Mouse (Mus musculus): Measurements from ENCODE around the gene Zfp786. TPM values are rescaled to one million over a fixed set of nuclear protein-coding genes. Genes with fewer than 3 reads are reported as not detected.

The Zfp786 gene
- polyA plus RNA-seq, 1 experiment from 2014 or later, result 7.0 TPM

DNA sequence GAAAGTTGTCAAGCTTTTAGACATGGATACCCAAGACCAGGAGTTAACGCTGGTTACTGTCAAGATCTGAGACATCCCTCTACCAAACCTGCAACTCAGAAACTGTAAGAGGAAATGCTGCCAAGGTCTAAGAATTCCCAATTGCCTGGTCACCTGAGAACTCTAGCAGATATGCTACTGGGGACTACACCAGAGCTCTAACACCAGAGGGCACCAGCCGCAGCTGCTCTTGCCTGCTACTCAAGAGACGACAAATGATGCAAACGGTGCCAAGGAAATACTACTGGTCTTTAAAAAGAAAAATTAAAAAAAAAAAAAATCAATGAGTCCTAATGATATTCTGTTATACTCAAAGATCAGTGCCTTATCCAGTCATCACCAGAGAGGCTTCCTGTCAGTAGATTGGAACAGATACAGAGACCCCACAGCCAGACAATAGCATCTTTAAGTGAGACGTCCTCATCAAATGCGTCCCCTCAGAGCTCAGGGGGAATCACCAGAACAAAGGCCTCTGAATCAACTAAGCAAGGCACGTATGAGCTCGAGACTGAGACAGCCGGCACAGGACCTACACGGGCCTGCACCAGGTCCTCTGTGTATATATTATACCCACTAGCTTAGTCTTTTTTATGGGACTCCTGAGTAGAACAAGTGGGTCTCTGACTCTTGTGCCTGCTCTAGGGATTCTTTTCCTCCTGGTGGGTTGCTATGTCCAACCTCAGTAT, 36.4 kb downstream of the Zfp786 start:
- DNase-seq (ENCODE audit: low spot score, missing footprints), result peak; percentile 85
- Histone ChIP-seq H3K9ac (ENCODE audit: low read length) (no peak overlapping the region), H3K9me3 (ENCODE audit: control insufficient read depth, low read length) (no peaks in the 10 kb centered on the region), H3K27ac (ENCODE audit: low read depth, low read length) (peak overlapping the region; percentile 17; the same call in 1 of the 2 replicates), H3K4me1 (ENCODE audit: control insufficient read depth, insufficient read depth, low read length) (no peaks in the 10 kb centered on the region), H3K4me3 (ENCODE audit: low read depth, low read length) (no peak overlapping the region), H3K36me3 (ENCODE audit: control insufficient read depth, insufficient read depth, low read length) (peaks cover 30% of the 10 kb centered on the region), H3K4me2 (no peak overlapping the region), H3K27me3 (ENCODE audit: control insufficient read depth, insufficient read depth, low read length) (no peaks in the 10 kb centered on the region)
- WGBS, result 52% methylated on average over 10 of the region's 10 CpGs
- ATAC-seq (ENCODE audit: low FRiP score), result peak; percentile 71

GRCm38 (mm10) chr6:47793284-47793683, 37.4 kb downstream of the Zfp786 start:
- 84% methylated on average over 5 of the region's 5 CpGs for WGBS
- no peaks in the 10 kb centered on the region for H3K9me3 ChIP-seq (ENCODE audit: control insufficient read depth, low read length)
- ATAC-seq (ENCODE audit: low FRiP score), result no peak
- no peak for DNase-seq (ENCODE audit: low spot score, missing footprints)
- no peaks in the 10 kb centered on the region; the same call in 1 of the 2 replicates for H3K4me1 ChIP-seq (ENCODE audit: control insufficient read depth, insufficient read depth, low read length)
- no peaks in the 10 kb centered on the region for H3K27me3 ChIP-seq (ENCODE audit: control insufficient read depth, insufficient read depth, low read length)
- H3K36me3 ChIP-seq (ENCODE audit: control insufficient read depth, insufficient read depth, low read length), result peaks cover 27% of the 10 kb centered on the region
- no peak overlapping the region for H3K27ac ChIP-seq (ENCODE audit: low read depth, low read length)
- H3K9ac ChIP-seq (ENCODE audit: low read length), result no peak overlapping the region
- no peak overlapping the region for H3K4me2 ChIP-seq
- no peak overlapping the region for H3K4me3 ChIP-seq (ENCODE audit: low read depth, low read length)

- Histone ChIP-seq H3K4me2 (no peak overlapping the region), H3K27ac (ENCODE audit: low read depth, low read length) (no peak overlapping the region), H3K4me3 (ENCODE audit: low read depth, low read length) (no peak overlapping the region), H3K27me3 (ENCODE audit: control insufficient read depth, insufficient read depth, low read length) (no peaks in the 10 kb centered on the region), H3K9ac (ENCODE audit: low read length) (no peak overlapping the region), H3K36me3 (ENCODE audit: control insufficient read depth, insufficient read depth, low read length) (peaks cover 23% of the 10 kb centered on the region), H3K4me1 (ENCODE audit: control insufficient read depth, insufficient read depth, low read length) (no peaks in the 10 kb centered on the region; the same call in 1 of the 2 replicates), H3K9me3 (ENCODE audit: control insufficient read depth, low read length) (no peaks in the 10 kb centered on the region)
- WGBS, result 94% methylated on average over 2 of the region's 2 CpGs
- no peak for ATAC-seq (ENCODE audit: low FRiP score)
- no peak for DNase-seq (ENCODE audit: low spot score, missing footprints)
Measured at GRCm38 (mm10) chr6:47792533-47792932, 38.1 kb downstream of the Zfp786 start.

DNA sequence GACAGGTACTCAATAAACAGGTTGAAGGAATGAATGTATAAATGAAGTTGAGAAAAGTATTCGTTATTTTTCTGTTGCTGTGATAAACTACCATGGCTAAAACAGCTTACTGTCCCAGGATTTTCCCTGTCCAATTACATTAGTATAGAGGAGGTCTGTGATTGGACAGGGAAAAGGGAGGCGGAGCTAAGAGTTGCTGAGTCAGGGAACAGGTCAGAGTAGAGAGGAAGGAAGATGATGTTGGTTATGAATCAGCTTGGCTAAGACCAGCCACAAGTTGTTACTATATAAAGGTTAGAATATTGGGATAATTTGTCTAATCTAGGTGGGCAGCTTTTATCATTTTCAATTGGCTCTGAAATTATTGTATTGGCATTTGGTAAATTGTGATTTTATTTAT, 39.9 kb downstream of the Zfp786 start:
- Histone ChIP-seq H3K9ac (ENCODE audit: low read length) (no peak overlapping the region), H3K4me2 (no peak overlapping the region), H3K4me1 (ENCODE audit: control insufficient read depth, insufficient read depth, low read length) (no peaks in the 10 kb centered on the region; the same call in 1 of the 2 replicates), H3K27ac (ENCODE audit: low read depth, low read length) (no peak overlapping the region), H3K36me3 (ENCODE audit: control insufficient read depth, insufficient read depth, low read length) (peaks cover 8% of the 10 kb centered on the region), H3K4me3 (ENCODE audit: low read depth, low read length) (no peak overlapping the region), H3K27me3 (ENCODE audit: control insufficient read depth, insufficient read depth, low read length) (no peaks in the 10 kb centered on the region), H3K9me3 (ENCODE audit: control insufficient read depth, low read length) (no peaks in the 10 kb centered on the region)
- ATAC-seq (ENCODE audit: low FRiP score) (no peak), DNase-seq (ENCODE audit: low spot score, missing footprints) (no peak)
- 56% methylated on average over 2 of the region's 2 CpGs for WGBS

DNA sequence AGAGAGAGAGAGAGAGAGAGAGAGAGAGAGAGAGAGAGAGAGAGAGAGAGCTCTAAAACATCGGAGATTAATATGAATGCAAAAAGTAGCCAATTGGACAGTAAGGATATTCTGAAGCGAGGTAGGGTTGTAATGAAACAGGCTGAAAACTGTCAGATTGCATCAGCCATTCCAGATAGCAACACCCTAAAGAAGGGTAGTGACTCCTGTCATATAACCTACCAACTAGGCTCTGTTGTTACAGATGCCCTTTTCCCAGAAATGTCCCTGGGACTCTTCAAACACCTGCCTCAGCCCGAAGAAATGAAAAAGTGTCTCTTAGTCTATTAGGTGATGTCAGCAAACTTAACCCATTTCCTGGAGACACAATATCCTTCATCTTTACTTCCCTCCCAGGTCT, 41.8 kb downstream of the Zfp786 start:
- no peaks in the 10 kb centered on the region; the same call in 1 of the 2 replicates for H3K4me1 ChIP-seq (ENCODE audit: control insufficient read depth, insufficient read depth, low read length)
- no peaks in the 10 kb centered on the region for H3K27me3 ChIP-seq (ENCODE audit: control insufficient read depth, insufficient read depth, low read length)
- peak overlapping the region; percentile 29 for H3K4me3 ChIP-seq (ENCODE audit: low read depth, low read length)
- H3K27ac ChIP-seq (ENCODE audit: low read depth, low read length), result peak overlapping the region; percentile 67
- H3K4me2 ChIP-seq, result peak overlapping the region; percentile 37
- DNase-seq (ENCODE audit: low spot score, missing footprints), result peak; percentile 89
- no peaks in the 10 kb centered on the region for H3K9me3 ChIP-seq (ENCODE audit: control insufficient read depth, low read length)
- H3K9ac ChIP-seq (ENCODE audit: low read length), result peak overlapping the region; percentile 66
- no peaks in the 10 kb centered on the region for H3K36me3 ChIP-seq (ENCODE audit: control insufficient read depth, insufficient read depth, low read length)
- 50% methylated on average over 3 of the region's 3 CpGs for WGBS
- ATAC-seq (ENCODE audit: low FRiP score), result peak; percentile 55

GRCm38 (mm10) chr6:47787941-47788736, 42.5 kb downstream of the Zfp786 start:
- Histone ChIP-seq H3K27ac (ENCODE audit: low read depth, low read length) (peak overlapping the region; percentile 67), H3K27me3 (ENCODE audit: control insufficient read depth, insufficient read depth, low read length) (no peaks in the 10 kb centered on the region), H3K4me1 (ENCODE audit: control insufficient read depth, insufficient read depth, low read length) (no peaks in the 10 kb centered on the region; the same call in 1 of the 2 replicates), H3K4me3 (ENCODE audit: low read depth, low read length) (peak overlapping the region; percentile 29), H3K4me2 (peak overlapping the region; percentile 37), H3K9ac (ENCODE audit: low read length) (peak overlapping the region; percentile 66), H3K9me3 (ENCODE audit: control insufficient read depth, low read length) (no peaks in the 10 kb centered on the region), H3K36me3 (ENCODE audit: control insufficient read depth, insufficient read depth, low read length) (no peaks in the 10 kb centered on the region)
- 2% methylated on average over 18 of the region's 18 CpGs for whole genome bisulfite sequencing
- ATAC-seq (ENCODE audit: low FRiP score) (peak; percentile 96), DNase-seq (ENCODE audit: low spot score, missing footprints) (peak; percentile 99)

- Histone ChIP-seq H3K27me3 (ENCODE audit: control insufficient read depth, insufficient read depth, low read length) (no peaks in the 10 kb centered on the region), H3K9me3 (ENCODE audit: control insufficient read depth, low read length) (no peaks in the 10 kb centered on the region), H3K4me2 (no peak overlapping the region), H3K4me3 (ENCODE audit: low read depth, low read length) (no peak overlapping the region), H3K4me1 (ENCODE audit: control insufficient read depth, insufficient read depth, low read length) (peaks cover 2% of the 10 kb centered on the region; the same call in 1 of the 2 replicates), H3K9ac (ENCODE audit: low read length) (no peak overlapping the region), H3K27ac (ENCODE audit: low read depth, low read length) (no peak overlapping the region), H3K36me3 (ENCODE audit: control insufficient read depth, insufficient read depth, low read length) (no peaks in the 10 kb centered on the region)
- DNase-seq (ENCODE audit: low spot score, missing footprints) (no peak), ATAC-seq (ENCODE audit: low FRiP score) (no peak)
- WGBS, result 74% methylated on average over 5 of the region's 5 CpGs
Measured at GRCm38 (mm10) chr6:47784707-47785412, 45.8 kb downstream of the Zfp786 start.

DNA sequence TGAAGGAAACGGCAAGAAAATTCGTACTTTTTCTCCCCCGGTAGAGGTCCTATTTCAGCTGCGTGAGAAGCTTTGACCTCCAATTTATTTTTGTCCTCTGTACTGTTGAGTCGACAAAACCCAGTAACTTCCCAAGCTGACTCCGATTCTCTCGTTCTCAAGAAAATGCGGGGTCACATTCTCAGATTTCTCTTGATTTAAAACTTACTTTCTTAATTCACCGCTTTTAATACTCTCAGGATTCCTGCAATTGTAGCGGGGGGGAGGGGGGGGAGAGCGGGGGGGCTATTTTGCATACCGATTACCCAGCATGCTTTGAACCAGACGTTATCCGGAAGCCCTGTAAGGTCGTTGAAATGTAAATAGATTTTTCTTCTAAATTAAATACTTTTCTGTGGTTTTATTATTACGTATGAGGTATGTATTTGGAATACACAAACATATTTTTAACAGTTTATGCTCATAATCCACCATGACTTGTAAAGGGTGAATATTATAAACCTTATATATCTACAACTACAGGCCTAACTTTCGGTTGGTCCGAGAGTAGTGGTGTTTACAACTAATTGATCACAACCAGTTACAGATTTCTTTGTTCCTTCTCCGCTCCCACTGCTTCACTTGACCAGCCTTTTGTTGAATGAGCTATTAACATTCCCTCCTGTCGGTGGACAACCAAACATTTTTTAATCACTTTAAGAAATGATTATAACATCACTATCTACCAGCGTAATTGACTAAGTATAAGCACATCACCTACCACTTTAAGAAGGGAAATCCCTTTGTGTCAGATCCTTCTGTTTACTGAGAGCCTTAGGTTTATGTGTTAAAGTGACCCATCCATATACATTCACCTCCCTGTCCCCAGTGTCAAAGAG, 49.3 kb downstream of the Zfp786 start:
- Histone ChIP-seq H3K27me3 (ENCODE audit: control insufficient read depth, insufficient read depth, low read length) (no peaks in the 10 kb centered on the region), H3K36me3 (ENCODE audit: control insufficient read depth, insufficient read depth, low read length) (no peaks in the 10 kb centered on the region), H3K4me1 (ENCODE audit: control insufficient read depth, insufficient read depth, low read length) (peaks cover 2% of the 10 kb centered on the region; the same call in 1 of the 2 replicates), H3K9me3 (ENCODE audit: control insufficient read depth, low read length) (no peaks in the 10 kb centered on the region), H3K4me2 (peak overlapping the region; percentile 41), H3K27ac (ENCODE audit: low read depth, low read length) (peak overlapping the region; percentile 36; the same call in 1 of the 2 replicates), H3K9ac (ENCODE audit: low read length) (peak overlapping the region; percentile 58), H3K4me3 (ENCODE audit: low read depth, low read length) (peak overlapping the region; percentile 43)
- DNase-seq (ENCODE audit: low spot score, missing footprints) (peak; percentile 98), ATAC-seq (ENCODE audit: low FRiP score) (peak; percentile 74)
- WGBS, result 1% methylated on average over 21 of the region's 21 CpGs

All from midbrain, embryonic 11.5 days (tissue).